Mouse (Mus musculus) myocyte (in vitro differentiated cells): ENCODE results near the gene Riox2. TPM values are rescaled to one million over a fixed set of nuclear protein-coding genes. Genes with fewer than 3 reads are reported as not detected.

Experiments
- H3K27me3 ChIP-seq: one replicate; pipeline ENCODE4 v1.6.1; 2011; ENCODE audit not compliant: control insufficient read depth, insufficient read depth, insufficient read length
- H3K36me3 ChIP-seq: one replicate; pipeline ENCODE4 v1.6.1; 2011; ENCODE audit not compliant: control insufficient read depth, insufficient read depth
- H3K4me2 ChIP-seq: one replicate; pipeline ENCODE4 v1.6.1; 2011; ENCODE audit warnings: low read depth, control low read depth
- H3K4me3 ChIP-seq: one replicate; pipeline ENCODE4 v1.5.1; 2011; ENCODE audit warnings: mild to moderate bottlenecking, control low read depth, moderate library complexity
- H3K79me2 ChIP-seq: one replicate; pipeline ENCODE4 v1.6.1; 2011; ENCODE audit not compliant: control insufficient read depth, insufficient read depth
- H3ac ChIP-seq: one replicate; pipeline ENCODE4 v1.6.1; 2011; ENCODE audit not compliant: control insufficient read depth, insufficient read length
- CEBPB ChIP-seq: IDR thresholded peaks from 2 replicates; pipeline ENCODE4 v1.6.1; 2011; ENCODE audit warnings: mild to moderate bottlenecking, moderate library complexity; ENCODE audit not compliant: poor library complexity, insufficient read depth, severe bottlenecking
- E2F4 ChIP-seq: IDR thresholded peaks from one replicate; pipeline ENCODE4 v1.6.1; 2011; ENCODE audit warnings: mild to moderate bottlenecking, control low read depth, moderate library complexity; ENCODE audit not compliant: insufficient read depth
- MAX ChIP-seq: IDR thresholded peaks from one replicate; pipeline ENCODE4 v1.6.1; 2011; ENCODE audit warnings: low read depth, mild to moderate bottlenecking, control low read depth
- MYOD1 ChIP-seq, 3 experiments: IDR thresholded peaks; one replicate each; pipeline ENCODE4 v1.6.1; 2011; ENCODE audit warnings: control low read depth in 2 of 3, low read depth in 2 of 3, mild to moderate bottlenecking in 2 of 3, moderate library complexity in 1 of 3; ENCODE audit not compliant: insufficient read length in 2 of 3, control insufficient read depth in 1 of 3
- MYOG ChIP-seq, 3 experiments: IDR thresholded peaks; one replicate each; pipeline ENCODE4 v1.6.1; 2011; ENCODE audit warnings: control low read depth in 2 of 3, low read depth in 2 of 3, mild to moderate bottlenecking in 2 of 3; ENCODE audit not compliant: insufficient read length in 2 of 3, control insufficient read depth in 1 of 3, insufficient read depth in 1 of 3
- POLR2A ChIP-seq: IDR thresholded peaks from one replicate; pipeline ENCODE4 v1.6.1; 2011; ENCODE audit warnings: low read depth, mild to moderate bottlenecking, control low read depth, moderate library complexity; ENCODE audit not compliant: insufficient read length
- POLR2AphosphoS2 ChIP-seq: IDR thresholded peaks from one replicate; pipeline ENCODE4 v1.6.1; 2011; ENCODE audit warnings: low read depth, control low read depth; ENCODE audit not compliant: insufficient read length
- REST ChIP-seq: IDR thresholded peaks from one replicate; pipeline ENCODE4 v1.6.1; 2011; ENCODE audit warnings: mild to moderate bottlenecking, control low read depth, moderate library complexity; ENCODE audit not compliant: insufficient read depth, insufficient read length
- SRF ChIP-seq: IDR thresholded peaks from one replicate; pipeline ENCODE4 v1.6.1; 2011; ENCODE audit warnings: low read depth; ENCODE audit not compliant: control insufficient read depth, insufficient read length
- TCF12 ChIP-seq: IDR thresholded peaks from one replicate; pipeline ENCODE4 v1.6.1; 2011; ENCODE audit warnings: mild to moderate bottlenecking, control low read depth; ENCODE audit not compliant: poor library complexity, insufficient read depth, severe bottlenecking
- TCF3 ChIP-seq: IDR thresholded peaks from one replicate; pipeline ENCODE4 v1.6.1; 2011; ENCODE audit warnings: low read depth, control low read depth; ENCODE audit not compliant: insufficient read length
- USF1 ChIP-seq: IDR thresholded peaks from one replicate; pipeline ENCODE4 v1.6.1; 2011; ENCODE audit warnings: low read depth, mild to moderate bottlenecking, control low read depth, moderate library complexity
- polyA plus RNA-seq: library from polyadenylated mRNA; unstranded; fragments of >200 nt; fragmentation: generic; extraction: Trizol; gene quantifications from one replicate; pipeline ENCODE4 v1.2.1, GENCODE M21; 2012; ENCODE audit warnings: missing spikeins

Gene Riox2
- polyA plus RNA-seq, 1 experiment, result 20.8 TPM

DNA sequence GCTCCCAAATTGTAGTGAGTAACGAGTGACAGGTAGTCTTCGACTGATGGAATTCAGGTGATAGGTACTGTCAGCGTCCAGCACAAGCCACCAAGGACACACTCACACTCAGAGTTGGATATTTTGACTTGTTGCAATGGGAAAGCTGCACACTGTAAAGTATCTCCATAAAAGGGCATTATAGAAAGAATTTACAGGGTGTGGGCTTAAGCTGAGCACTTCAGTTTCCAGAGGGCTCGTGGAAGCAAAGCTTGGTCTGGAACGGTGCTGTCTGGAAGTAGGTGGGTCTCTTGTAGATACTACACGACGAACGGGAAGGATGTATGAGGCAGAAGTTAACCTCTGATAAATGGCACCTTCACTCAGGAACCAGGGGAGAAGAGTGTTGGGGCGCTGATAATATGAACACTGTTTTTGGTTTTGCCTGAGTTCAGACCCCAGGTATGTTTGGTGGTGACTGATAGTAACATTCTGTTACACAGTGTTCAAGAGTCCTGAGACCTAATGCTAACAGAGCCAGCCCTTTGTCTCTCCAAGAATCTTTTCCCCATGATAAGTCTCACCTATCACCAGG, 16.5 kb downstream of the Riox2 start:
- no peaks in the 10 kb centered on the region for H3K79me2 ChIP-seq
- no peak overlapping the region for H3ac ChIP-seq
- H3K27me3 ChIP-seq, result no peaks in the 10 kb centered on the region
- no peak overlapping the region for H3K4me2 ChIP-seq
- peaks cover 37% of the 10 kb centered on the region for H3K36me3 ChIP-seq
- TF ChIP-seq SRF, result no peak
- no peak for TF ChIP-seq E2F4
- no peak overlapping the region for H3K4me3 ChIP-seq

DNA sequence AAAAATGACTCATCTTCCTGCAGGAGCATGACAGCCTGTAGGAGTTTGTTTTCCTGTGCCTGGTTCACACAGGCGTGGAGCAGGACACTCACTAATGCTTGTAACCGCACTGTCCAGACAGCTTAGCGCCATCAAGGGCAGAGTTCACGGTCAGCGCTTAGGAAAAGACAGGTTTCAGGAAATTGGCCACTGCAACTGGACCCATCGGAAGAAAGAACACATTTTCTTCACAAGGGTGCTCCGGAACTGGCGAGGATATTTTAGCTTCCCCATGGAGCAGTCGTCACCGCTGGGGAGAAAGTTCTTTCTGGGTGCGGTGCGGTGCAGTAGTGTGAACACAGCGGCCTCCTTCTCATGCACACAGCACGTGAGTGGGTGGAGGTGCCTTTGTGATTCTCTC, 21.6 kb downstream of the Riox2 start:
- no peak for TF ChIP-seq CEBPB
- no peak for TF ChIP-seq SRF
- no peak for TF ChIP-seq TCF3
- TF ChIP-seq MYOG (IDR thresholded peaks at IDR 0.05; ENCODE audit: control insufficient read depth in 1 of 3, insufficient read depth in 1 of 3, insufficient read length in 2 of 3, low read depth in 2 of 3), result no peak
- no peak for TF ChIP-seq POLR2AphosphoS2
- no peak overlapping the region for H3ac ChIP-seq
- H3K36me3 ChIP-seq, result peaks cover 33% of the 10 kb centered on the region
- H3K27me3 ChIP-seq, result no peaks in the 10 kb centered on the region
- no peak overlapping the region for H3K4me2 ChIP-seq
- no peak overlapping the region for H3K4me3 ChIP-seq
- H3K79me2 ChIP-seq, result no peaks in the 10 kb centered on the region

DNA sequence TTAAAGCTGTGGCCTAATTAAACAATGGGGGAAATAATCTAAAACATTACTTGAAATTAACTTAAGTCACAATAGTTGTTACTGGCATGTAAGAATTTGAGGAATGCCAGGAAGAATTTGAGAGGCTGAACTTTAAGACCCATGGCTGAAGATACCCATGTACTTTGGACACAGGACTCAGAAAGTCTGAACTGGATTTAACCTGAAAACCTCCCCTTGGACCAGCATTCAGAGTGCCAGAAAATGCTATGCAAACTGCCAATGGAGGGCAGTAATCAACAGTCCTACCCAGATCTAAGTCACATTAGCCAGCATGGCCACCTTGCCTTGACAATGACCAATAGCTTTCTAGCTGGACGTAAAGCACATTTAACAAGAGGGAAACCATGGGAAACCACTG, 26.4 kb downstream of the Riox2 start:
- Histone ChIP-seq H3K36me3 (peaks cover 8% of the 10 kb centered on the region), H3K79me2 (no peaks in the 10 kb centered on the region)
- TF ChIP-seq TCF3 (no peak), MYOG (IDR thresholded peaks at IDR 0.05; ENCODE audit: control insufficient read depth in 1 of 3, insufficient read depth in 1 of 3, insufficient read length in 2 of 3, low read depth in 2 of 3) (no peak), USF1 (no peak), CEBPB (no peak), E2F4 (no peak), POLR2A (no peak), TCF12 (no peak), MAX (no peak), POLR2AphosphoS2 (no peak), REST (no peak), SRF (no peak), MYOD1 (IDR thresholded peaks at IDR 0.05; ENCODE audit: control insufficient read depth in 1 of 3, insufficient read length in 2 of 3, low read depth in 2 of 3) (no peak)

DNA sequence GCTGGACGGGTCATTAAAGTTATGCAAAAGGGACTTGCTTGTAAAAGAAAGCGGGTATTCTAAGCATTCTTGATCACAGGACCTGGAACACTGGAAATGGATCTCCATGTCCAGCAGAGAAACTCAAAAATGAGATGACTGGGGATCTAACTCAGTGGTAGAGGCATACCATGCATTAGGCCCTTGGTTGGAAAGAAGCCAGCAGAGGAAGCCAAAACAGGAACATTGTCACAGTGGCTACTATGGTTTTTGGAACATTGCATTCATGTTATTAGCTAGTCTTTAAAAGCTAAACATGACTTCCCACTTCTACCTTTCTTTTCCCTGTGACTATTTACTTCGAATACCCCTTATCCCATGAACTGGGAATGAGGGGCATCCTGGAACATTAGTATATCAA, 27.6 kb downstream of the Riox2 start:
- H3ac ChIP-seq, result no peak overlapping the region

More for the DNA sequence above, 26.4 kb downstream of the Riox2 start:
- H3K4me3 ChIP-seq, result no peak overlapping the region
- no peaks in the 10 kb centered on the region for H3K27me3 ChIP-seq
- H3K4me2 ChIP-seq, result no peak overlapping the region
- no peak overlapping the region for H3ac ChIP-seq

DNA sequence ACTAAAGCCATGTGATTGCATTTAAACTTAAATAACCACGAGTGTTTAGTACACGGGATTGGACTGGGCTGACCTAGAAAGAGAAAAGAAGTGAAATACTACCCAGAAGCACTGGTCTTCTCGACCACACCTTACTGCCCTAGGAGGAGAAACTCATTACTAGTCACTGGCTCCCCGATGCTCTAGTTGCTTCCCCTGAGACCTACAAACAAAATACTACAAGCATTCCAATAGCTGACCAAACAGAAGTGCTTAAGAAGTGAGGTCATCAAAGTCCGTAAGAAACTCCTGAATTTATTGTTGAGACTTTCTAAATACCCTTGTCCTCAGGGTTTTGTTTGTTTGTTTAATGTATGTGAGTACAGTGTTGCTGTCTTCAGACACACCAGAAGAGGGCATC, 38.3 kb downstream of the Riox2 start:
- Histone ChIP-seq H3K4me3 (no peak overlapping the region), H3ac (no peak overlapping the region), H3K4me2 (no peak overlapping the region), H3K36me3 (no peaks in the 10 kb centered on the region), H3K27me3 (no peaks in the 10 kb centered on the region), H3K79me2 (no peaks in the 10 kb centered on the region)
- TF ChIP-seq SRF (no peak), POLR2AphosphoS2 (no peak), REST (no peak), E2F4 (no peak), MAX (no peak), MYOG (IDR thresholded peaks at IDR 0.05; ENCODE audit: control insufficient read depth in 1 of 3, insufficient read depth in 1 of 3, insufficient read length in 2 of 3, low read depth in 2 of 3) (no peak), CEBPB (no peak), MYOD1 (IDR thresholded peaks at IDR 0.05; ENCODE audit: control insufficient read depth in 1 of 3, insufficient read length in 2 of 3, low read depth in 2 of 3) (no peak), TCF12 (no peak), USF1 (no peak)

More for the DNA sequence above, 27.6 kb downstream of the Riox2 start:
- H3K4me3 ChIP-seq, result no peak overlapping the region
- TF ChIP-seq POLR2AphosphoS2 (no peak), CEBPB (no peak), POLR2A (no peak), REST (no peak), MYOD1 (IDR thresholded peaks at IDR 0.05; ENCODE audit: control insufficient read depth in 1 of 3, insufficient read length in 2 of 3, low read depth in 2 of 3) (no peak), USF1 (no peak), TCF3 (no peak), E2F4 (no peak), SRF (no peak)
- H3K36me3 ChIP-seq, result peaks cover 4% of the 10 kb centered on the region
- no peaks in the 10 kb centered on the region for H3K27me3 ChIP-seq
- H3K4me2 ChIP-seq, result no peak overlapping the region
- H3K79me2 ChIP-seq, result no peaks in the 10 kb centered on the region
